Mouse (Mus musculus): Measurements from ENCODE around the gene Smad1.

GRCm38 (mm10) chr8:79289592-79289991 lies 109.7 kb downstream of the Smad1 start:
- TF ChIP-seq CTCF (IDR thresholded peaks at IDR 0.05; ENCODE audit: borderline replicate concordance, control insufficient read depth, extremely low read depth, insufficient read depth, low read length, poor library complexity) (no peak), POLR2A (IDR thresholded peaks at IDR 0.05; ENCODE audit: control insufficient read depth, extremely low read depth, insufficient read depth, low read length, poor library complexity) (no peak)
